Mouse (Mus musculus) hindbrain, embryonic 15.5 days (tissue): ENCODE measurements around the gene Smarce1. TPM values are rescaled to one million over a fixed set of nuclear protein-coding genes. Genes with fewer than 3 reads are reported as not detected.
A peak's percentile ranks its signal among the peaks of the same experiment; 100 is the strongest.

Experiments
- ATAC-seq: fragments of 200-750 bp; cut with Nextera tagmentation; 2 replicates; pipeline ENCODE4 v1.8.0; 2017; ENCODE audit warnings: low read depth, moderate number of reproducible peaks, moderate TSS enrichment; ENCODE audit not compliant: low FRiP score
- H3K27ac ChIP-seq: fragments of 300-500 bp; sonication (generic); replicated peaks from 2 replicates; pipeline ENCODE4 v1.5.1; 2015; ENCODE audit warnings: mild to moderate bottlenecking, inconsistent platforms
- H3K27me3 ChIP-seq: fragments of 300-500 bp; sonication (generic); 2 replicates; pipeline ENCODE4 v1.6.1; 2015; ENCODE audit warnings: control low read depth, inconsistent platforms
- H3K36me3 ChIP-seq: fragments of 300-500 bp; sonication (generic); 2 replicates; pipeline ENCODE4 v1.6.1; 2015; ENCODE audit warnings: control low read depth, inconsistent platforms
- H3K4me1 ChIP-seq: fragments of 300-500 bp; sonication (generic); replicated peaks from 2 replicates; pipeline ENCODE4 v1.6.1; 2015; ENCODE audit warnings: control low read depth, inconsistent platforms
- H3K4me2 ChIP-seq: fragments of 300-500 bp; sonication (generic); 2 replicates; pipeline ENCODE4 v1.6.1; 2015; ENCODE audit warnings: moderate library complexity, mild to moderate bottlenecking, inconsistent platforms
- H3K4me3 ChIP-seq: fragments of 300-500 bp; sonication (generic); 2 replicates; pipeline ENCODE4 v1.5.1; 2015; ENCODE audit warnings: mild to moderate bottlenecking, inconsistent platforms
- H3K9ac ChIP-seq: fragments of 300-500 bp; sonication (generic); 2 replicates; pipeline ENCODE4 v1.6.1; 2015; ENCODE audit warnings: inconsistent platforms
- H3K9me3 ChIP-seq: fragments of 300-500 bp; sonication (generic); 2 replicates; pipeline ENCODE4 v1.6.1; 2016; ENCODE audit warnings: control low read depth, inconsistent platforms
- WGBS: fragments of 180-500 bp; shearing (Covaris S2); methylation state at CpG from one replicate; pipeline ENCODE4 v1.1.7; 2015; 5-methylcytosine and 5-hydroxymethylcytosine counted together
- polyA plus RNA-seq: library from polyadenylated mRNA; unstranded; fragments of >200 nt; fragmentation: Nextera tagmentation; extraction: Ambion mirVana; gene quantifications from 2 replicates; pipeline ENCODE4 v1.2.1, GENCODE M21; 2015

The Smarce1 gene
- polyA plus RNA-seq = 253 and 266 TPM in 2 replicates

DNA sequence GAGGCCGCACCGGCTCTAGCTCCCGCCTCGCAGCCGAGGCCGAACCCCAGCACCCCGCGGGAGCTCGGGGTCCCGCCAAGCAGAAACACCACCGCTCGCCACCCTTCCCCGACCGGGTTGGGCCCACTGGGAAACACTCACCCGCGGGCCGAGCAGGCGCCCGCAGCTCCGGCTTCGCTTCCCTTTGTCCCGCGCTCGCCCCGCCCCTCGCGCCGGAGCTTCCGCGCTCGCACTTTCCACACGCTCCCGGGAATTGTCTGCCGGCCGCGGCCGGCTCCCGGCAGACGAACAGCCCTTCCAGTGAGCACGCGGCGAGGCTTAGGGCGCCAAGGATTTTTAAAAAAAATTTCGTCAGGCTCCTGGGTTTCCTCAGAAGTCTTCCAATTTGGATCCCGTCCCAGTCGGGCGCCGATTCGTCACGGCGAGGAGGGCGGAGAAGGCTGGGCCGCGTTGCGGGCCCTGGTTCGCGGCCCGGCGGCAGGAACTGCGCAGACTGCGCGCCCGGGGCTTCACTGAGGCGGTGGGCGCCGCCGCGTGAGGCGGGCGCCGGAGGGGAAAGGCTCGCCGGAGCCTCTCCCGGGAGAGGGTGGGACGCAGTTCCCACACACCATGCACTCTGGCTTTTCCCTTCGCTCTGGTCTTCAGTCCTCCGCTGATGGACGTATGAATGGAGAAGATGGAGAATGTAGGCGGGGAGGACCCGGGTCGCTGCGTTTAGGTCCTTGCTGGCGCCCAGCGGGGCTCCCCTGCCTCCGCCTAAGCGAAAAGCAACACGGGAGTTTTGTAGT is at the start of gene Smarce1:
Gene Smarce1 (minus strand): TSS at position 757 of the 788 bp plus-strand sequence.
- peak; percentile 96 for ATAC-seq
- peak within 1 kb of the TSS; percentile 100 for H3K9ac ChIP-seq
- H3K36me3 ChIP-seq = peaks cover 17% of the 10 kb centered on the region
- H3K4me3 ChIP-seq = peak within 1 kb of the TSS; percentile 99
- peak within 1 kb of the TSS; percentile 69 for H3K4me2 ChIP-seq
- no peaks in the 10 kb centered on the region for H3K9me3 ChIP-seq
- H3K4me1 ChIP-seq = peaks cover 38% of the 10 kb centered on the region
- H3K27me3 ChIP-seq = no peaks in the 10 kb centered on the region
- peak within 1 kb of the TSS; percentile 96 for H3K27ac ChIP-seq
- under 1% methylated on average over 87 of the region's 87 CpGs for WGBS

GRCm38 (mm10) chr11:99279986-99280385 is 49.2 kb upstream of the Smarce1 start:
- no peak overlapping the region for H3K4me2 ChIP-seq
- H3K36me3 ChIP-seq = no peaks in the 10 kb centered on the region
- H3K27ac ChIP-seq = no peak overlapping the region
- H3K4me3 ChIP-seq = no peak overlapping the region
- H3K4me1 ChIP-seq = 0 out of 2 replicates have a peak, but pooled peaks cover 7% of the 10 kb centered on the region
- no peaks in the 10 kb centered on the region for H3K27me3 ChIP-seq
- H3K9me3 ChIP-seq = no peaks in the 10 kb centered on the region
- no peak overlapping the region for H3K9ac ChIP-seq
- WGBS = 66% methylated on average over 5 of the region's 5 CpGs
- ATAC-seq = no peak

GRCm38 (mm10) chr11:99276786-99277185 is 46.0 kb upstream of the Smarce1 start:
- Histone ChIP-seq H3K27me3 (no peaks in the 10 kb centered on the region), H3K4me3 (no peak overlapping the region), H3K4me2 (no peak overlapping the region), H3K9me3 (no peaks in the 10 kb centered on the region), H3K27ac (no peak overlapping the region), H3K4me1 (no peaks in the 10 kb centered on the region), H3K36me3 (no peaks in the 10 kb centered on the region), H3K9ac (no peak overlapping the region)
- ATAC-seq = no peak
- WGBS = 69% methylated on average over 7 of the region's 7 CpGs

DNA sequence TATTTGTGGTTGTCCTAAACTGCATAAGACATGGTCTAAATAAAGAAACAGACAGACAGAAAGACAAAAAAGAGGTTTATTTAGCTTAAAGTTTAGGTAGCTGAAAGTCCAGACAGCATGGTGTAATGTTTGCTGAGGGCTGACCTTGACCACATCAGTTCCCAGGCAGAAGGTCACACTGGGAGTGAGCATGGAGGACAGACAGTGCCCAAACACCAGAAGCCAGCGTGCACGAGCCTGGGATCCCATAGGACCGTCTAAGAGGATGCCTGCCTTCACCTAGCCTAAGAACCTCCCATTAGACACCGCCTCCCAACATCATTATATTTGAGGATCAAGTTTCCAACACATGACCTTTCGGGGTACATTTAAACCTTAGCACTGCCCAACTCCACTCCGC is 44.8 kb upstream of the Smarce1 start:
- H3K4me3 ChIP-seq = no peak overlapping the region
- ATAC-seq = no peak
- 82% methylated on average over 6 of the region's 6 CpGs for WGBS

DNA sequence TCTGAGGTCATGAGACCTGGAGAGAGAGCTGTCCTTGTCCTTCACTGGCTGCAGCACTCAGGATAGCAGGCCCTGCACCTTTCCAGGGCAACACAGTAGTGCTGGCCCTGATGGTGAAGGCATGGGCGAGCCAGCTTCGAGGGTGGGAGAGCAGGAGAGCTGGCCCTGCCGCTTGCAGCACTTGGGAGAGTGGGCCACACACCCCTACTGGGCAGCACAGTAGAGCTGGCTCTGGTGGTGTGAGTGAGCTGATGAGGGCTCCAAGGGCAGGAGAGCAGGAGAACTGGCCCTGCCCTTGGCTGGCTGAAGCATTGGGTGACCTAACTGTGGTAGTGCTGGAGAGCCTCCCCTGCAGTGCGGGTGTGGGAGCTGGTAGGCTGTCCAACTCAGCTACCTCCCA is 41.9 kb upstream of the Smarce1 start:
- Histone ChIP-seq H3K36me3 (no peaks in the 10 kb centered on the region), H3K27ac (no peak overlapping the region), H3K27me3 (no peaks in the 10 kb centered on the region), H3K4me3 (no peak overlapping the region), H3K9me3 (no peaks in the 10 kb centered on the region), H3K4me1 (no peaks in the 10 kb centered on the region), H3K4me2 (no peak overlapping the region), H3K9ac (no peak overlapping the region)
- 93% methylated on average over 4 of the region's 4 CpGs for WGBS
- no peak for ATAC-seq

More for the DNA sequence above, 44.8 kb upstream of the Smarce1 start:
- Histone ChIP-seq H3K27me3 (no peaks in the 10 kb centered on the region), H3K27ac (no peak overlapping the region), H3K36me3 (no peaks in the 10 kb centered on the region), H3K4me1 (no peaks in the 10 kb centered on the region), H3K9me3 (no peaks in the 10 kb centered on the region), H3K9ac (no peak overlapping the region), H3K4me2 (no peak overlapping the region)

DNA sequence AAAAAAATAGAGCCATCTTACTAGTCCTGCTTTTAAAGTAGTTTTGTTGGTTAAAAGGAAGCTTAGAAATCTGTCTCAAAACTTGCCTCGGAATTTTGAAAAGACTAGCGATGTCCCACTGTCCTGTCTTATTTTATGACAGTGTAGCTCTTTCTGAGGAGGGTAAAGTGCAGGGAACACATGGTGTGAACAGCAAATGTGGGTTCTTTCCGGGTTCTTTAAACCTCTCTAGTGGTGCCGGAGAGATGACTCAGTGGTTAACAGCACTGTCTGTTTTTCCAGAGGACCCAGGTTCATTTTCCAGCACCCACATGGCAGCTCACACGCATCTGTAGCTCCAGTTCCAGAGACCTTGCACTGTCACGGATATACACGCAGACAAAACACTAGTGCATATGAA is 38.4 kb upstream of the Smarce1 start:
- Histone ChIP-seq H3K4me3 (no peak overlapping the region), H3K4me2 (no peak overlapping the region), H3K4me1 (0 out of 2 replicates have a peak, but pooled peaks cover 5% of the 10 kb centered on the region), H3K9me3 (no peaks in the 10 kb centered on the region), H3K27ac (no peak overlapping the region), H3K9ac (no peak overlapping the region), H3K27me3 (no peaks in the 10 kb centered on the region), H3K36me3 (no peaks in the 10 kb centered on the region)
- ATAC-seq = no peak
- WGBS = 80% methylated on average over 7 of the region's 7 CpGs

DNA sequence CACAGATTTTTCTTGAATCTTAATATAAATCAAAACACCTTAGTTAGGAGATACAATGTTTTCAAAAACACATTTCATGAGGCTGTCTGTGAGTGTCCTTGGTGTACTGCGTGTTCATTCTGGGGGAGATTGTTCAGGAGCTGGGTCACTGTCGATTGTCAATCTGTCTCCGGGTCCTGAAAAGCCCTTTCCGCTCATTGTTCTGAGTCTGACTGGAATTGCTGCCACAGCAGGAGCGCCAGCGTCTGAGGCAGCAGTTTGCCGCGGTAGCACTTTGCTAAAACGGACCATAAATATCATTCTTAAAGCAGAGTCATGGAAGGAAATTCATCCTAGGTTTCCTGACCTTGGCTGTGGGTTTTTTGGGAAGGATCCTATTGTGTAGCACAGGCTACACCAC is 35.0 kb upstream of the Smarce1 start:
- no peak overlapping the region for H3K4me2 ChIP-seq
- no peak overlapping the region; the same call in 1 of the 2 replicates for H3K27ac ChIP-seq
- 14% methylated on average over 9 of the region's 9 CpGs for WGBS
- H3K36me3 ChIP-seq = no peaks in the 10 kb centered on the region
- H3K4me3 ChIP-seq = no peak overlapping the region
- H3K9ac ChIP-seq = no peak overlapping the region
- ATAC-seq = no peak
- no peaks in the 10 kb centered on the region for H3K27me3 ChIP-seq
- no peaks in the 10 kb centered on the region for H3K9me3 ChIP-seq
- H3K4me1 ChIP-seq = 0 out of 2 replicates have a peak, but pooled peaks cover 5% of the 10 kb centered on the region

DNA sequence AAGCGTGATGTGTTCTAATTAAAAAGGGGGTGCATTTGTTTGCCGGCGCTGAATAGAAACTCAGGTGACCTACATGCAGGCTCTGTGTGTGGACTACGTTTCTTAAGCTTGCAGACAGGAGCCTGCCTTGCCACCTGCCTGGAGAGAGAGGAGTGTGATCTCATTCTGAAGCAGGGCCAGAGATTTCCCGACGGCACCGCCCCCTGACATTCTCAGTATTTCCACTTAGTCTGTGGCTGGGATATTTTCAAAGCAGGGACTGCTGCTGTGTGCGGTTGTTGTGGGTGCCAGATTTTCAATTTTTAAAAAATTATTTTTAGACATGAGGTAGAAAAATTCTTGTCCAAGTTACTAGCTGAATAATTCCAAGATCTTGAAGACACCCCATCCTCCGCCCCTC is 34.4 kb upstream of the Smarce1 start:
- H3K9ac ChIP-seq = no peak overlapping the region
- no peak overlapping the region for H3K4me2 ChIP-seq
- H3K4me3 ChIP-seq = no peak overlapping the region
- H3K36me3 ChIP-seq = no peaks in the 10 kb centered on the region
- H3K27ac ChIP-seq = no peak overlapping the region
- 75% methylated on average over 9 of the region's 9 CpGs for whole genome bisulfite sequencing
- 0 out of 2 replicates have a peak, but pooled peaks cover 5% of the 10 kb centered on the region for H3K4me1 ChIP-seq
- no peaks in the 10 kb centered on the region for H3K27me3 ChIP-seq
- no peak for ATAC-seq
- H3K9me3 ChIP-seq = no peaks in the 10 kb centered on the region

- H3K9me3 ChIP-seq = no peaks in the 10 kb centered on the region
- H3K27me3 ChIP-seq = no peaks in the 10 kb centered on the region
- no peak overlapping the region for H3K9ac ChIP-seq
- 83% methylated on average over 4 of the region's 4 CpGs for whole genome bisulfite sequencing
- H3K4me3 ChIP-seq = no peak overlapping the region
- H3K27ac ChIP-seq = no peak overlapping the region
- no peaks in the 10 kb centered on the region for H3K36me3 ChIP-seq
- H3K4me1 ChIP-seq = no peaks in the 10 kb centered on the region
- no peak for ATAC-seq
- H3K4me2 ChIP-seq = no peak overlapping the region
Observed at GRCm38 (mm10) chr11:99256213-99256612, 25.4 kb upstream of the Smarce1 start.

DNA sequence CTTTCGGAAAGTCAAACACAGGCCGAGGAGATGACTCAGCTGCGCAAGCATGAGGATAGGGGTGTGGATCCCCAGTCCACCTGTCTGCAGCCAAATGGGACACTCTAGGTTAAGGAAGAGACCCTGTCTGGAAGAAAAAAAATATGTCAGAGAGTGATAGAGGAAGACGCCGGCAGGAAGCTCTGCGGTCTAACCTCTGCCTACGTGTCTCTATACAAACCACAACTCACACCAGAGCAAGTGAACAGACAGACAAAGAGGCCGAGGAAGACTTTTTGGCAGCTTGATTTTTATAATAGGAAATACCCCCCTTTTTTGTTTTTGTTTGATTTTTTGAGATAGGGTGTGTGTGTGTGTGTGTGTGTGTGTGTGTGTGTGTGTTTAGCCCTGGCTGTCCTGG is 24.5 kb upstream of the Smarce1 start:
- H3K4me3 ChIP-seq = no peak overlapping the region
- no peaks in the 10 kb centered on the region for H3K4me1 ChIP-seq
- no peaks in the 10 kb centered on the region for H3K36me3 ChIP-seq
- no peak overlapping the region for H3K4me2 ChIP-seq
- no peak overlapping the region for H3K27ac ChIP-seq
- ATAC-seq = no peak
- H3K9ac ChIP-seq = no peak overlapping the region
- WGBS = 97% methylated on average over 8 of the region's 8 CpGs
- H3K9me3 ChIP-seq = no peaks in the 10 kb centered on the region
- H3K27me3 ChIP-seq = no peaks in the 10 kb centered on the region

GRCm38 (mm10) chr11:99253893-99254292 is 23.1 kb upstream of the Smarce1 start:
- H3K36me3 ChIP-seq = no peaks in the 10 kb centered on the region
- 68% methylated on average over 2 of the region's 2 CpGs for WGBS
- ATAC-seq = no peak

GRCm38 (mm10) chr11:99252671-99253070 is 21.9 kb upstream of the Smarce1 start:
- Histone ChIP-seq H3K27ac (no peak overlapping the region), H3K4me2 (no peak overlapping the region), H3K9me3 (no peaks in the 10 kb centered on the region), H3K27me3 (no peaks in the 10 kb centered on the region), H3K9ac (no peak overlapping the region), H3K36me3 (no peaks in the 10 kb centered on the region), H3K4me1 (no peaks in the 10 kb centered on the region), H3K4me3 (no peak overlapping the region)
- WGBS = 44% methylated on average over 8 of the region's 8 CpGs
- ATAC-seq = no peak

More at GRCm38 (mm10) chr11:99253893-99254292, 23.1 kb upstream of the Smarce1 start:
- Histone ChIP-seq H3K9ac (no peak overlapping the region), H3K4me1 (no peaks in the 10 kb centered on the region), H3K27me3 (no peaks in the 10 kb centered on the region), H3K27ac (no peak overlapping the region), H3K4me3 (no peak overlapping the region), H3K9me3 (no peaks in the 10 kb centered on the region), H3K4me2 (no peak overlapping the region)
